Mouse (Mus musculus): ENCODE measurements at regions not wholly inside any gene's neighbourhood (a gene's known extent, or its start where the extent isn't known, plus 50 kb on each side); places are given as distances from the start of the nearest gene placed in this dataset.

DNA sequence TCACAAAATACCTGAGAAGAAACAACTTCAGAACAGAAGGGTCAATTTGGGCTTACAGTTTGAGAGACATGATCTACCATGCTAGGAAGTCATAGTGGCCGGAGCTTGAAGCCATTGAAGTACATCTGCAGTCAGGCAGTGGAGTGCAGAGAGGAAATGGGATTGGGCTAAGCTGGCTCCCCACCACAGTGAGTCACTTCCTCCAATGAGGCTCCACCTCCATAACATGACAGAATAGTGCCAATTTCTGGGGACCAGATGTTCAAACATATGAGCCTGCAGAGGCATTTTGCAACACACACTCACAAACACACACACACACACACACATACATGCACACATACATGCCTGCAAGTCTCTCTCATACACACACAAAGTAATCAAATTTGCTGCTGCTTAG, 93.7 kb upstream of the Ppp1r26 start:
- no peak overlapping the region for H3K27ac ChIP-seq
- no peaks in the 10 kb centered on the region for H3K27me3 ChIP-seq
- H3K36me3 ChIP-seq (ENCODE audit: poor library complexity, severe bottlenecking), result no peaks in the 10 kb centered on the region
- H3K9ac ChIP-seq, result no peak overlapping the region
- WGBS, result 84% methylated on average over 1 of the region's 1 CpGs
- no peak overlapping the region for H3K4me3 ChIP-seq
- no peak overlapping the region for H3K4me2 ChIP-seq
- H3K4me1 ChIP-seq, result no peaks in the 10 kb centered on the region
- no peaks in the 10 kb centered on the region for H3K9me3 ChIP-seq (replicated peaks)
- no peak for ATAC-seq

DNA sequence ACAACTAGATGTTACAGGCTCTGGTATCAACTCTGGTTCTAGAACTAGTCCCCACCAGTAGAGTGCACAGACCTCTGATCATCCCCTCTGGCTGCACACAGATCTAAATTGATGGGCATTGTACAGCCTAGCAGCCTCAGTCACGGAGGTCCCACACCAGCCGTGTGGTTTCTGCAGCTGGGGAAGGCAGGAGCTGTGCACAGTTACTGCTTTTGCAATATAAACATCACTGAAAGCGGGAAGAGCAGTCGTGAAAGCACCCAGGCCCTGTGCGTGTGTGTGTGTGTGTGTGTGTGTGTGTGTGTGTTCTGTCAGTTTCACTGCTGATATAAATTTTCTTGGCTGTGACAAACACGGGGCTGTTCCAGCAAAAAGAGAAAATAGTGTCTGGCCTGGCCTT, 84.4 kb upstream of the Ppp1r26 start:
- no peak overlapping the region for H3K9ac ChIP-seq
- no peaks in the 10 kb centered on the region for H3K36me3 ChIP-seq (ENCODE audit: poor library complexity, severe bottlenecking)
- H3K27me3 ChIP-seq, result no peaks in the 10 kb centered on the region
- H3K4me1 ChIP-seq, result no peaks in the 10 kb centered on the region
- H3K9me3 ChIP-seq (replicated peaks), result no peaks in the 10 kb centered on the region
- no peak overlapping the region for H3K4me3 ChIP-seq
- ATAC-seq, result no peak
- 82% methylated on average over 6 of the region's 6 CpGs for WGBS
- no peak overlapping the region for H3K4me2 ChIP-seq
- no peak overlapping the region for H3K27ac ChIP-seq

DNA sequence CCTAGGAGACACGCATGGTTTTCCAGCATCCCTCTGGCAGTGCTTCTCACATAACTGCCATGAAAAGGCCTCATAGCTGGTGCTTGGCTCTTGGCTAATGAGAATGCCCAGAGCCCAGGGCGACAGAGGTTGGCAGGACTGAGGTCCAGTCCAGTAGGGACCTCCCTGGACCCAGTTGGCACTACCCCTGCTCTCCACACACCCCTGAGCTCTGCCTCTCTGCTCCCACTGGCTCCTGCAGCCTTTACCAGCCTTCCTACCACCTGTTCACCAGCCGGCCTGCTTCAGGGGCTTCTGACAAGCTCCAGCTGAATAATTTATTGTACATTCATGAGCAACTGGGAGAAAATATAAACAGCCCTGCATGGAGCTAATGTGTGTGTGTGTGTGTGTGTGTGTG, 82.0 kb upstream of the Ppp1r26 start:
- Histone ChIP-seq H3K27me3 (no peaks in the 10 kb centered on the region), H3K9me3 (replicated peaks) (no peaks in the 10 kb centered on the region), H3K9ac (no peak overlapping the region), H3K4me1 (peaks cover 6% of the 10 kb centered on the region), H3K4me2 (no peak overlapping the region), H3K27ac (no peak overlapping the region), H3K36me3 (ENCODE audit: poor library complexity, severe bottlenecking) (no peaks in the 10 kb centered on the region), H3K4me3 (no peak overlapping the region)
- peak; percentile 27; the same call in 1 of the 2 replicates for ATAC-seq
- WGBS, result 72% methylated on average over 3 of the region's 3 CpGs

- H3K4me2 ChIP-seq, result no peak overlapping the region
- no peak for ATAC-seq
- H3K27me3 ChIP-seq, result no peaks in the 10 kb centered on the region
- peaks cover 18% of the 10 kb centered on the region for H3K4me1 ChIP-seq
- no peak overlapping the region for H3K9ac ChIP-seq
- no peak overlapping the region for H3K27ac ChIP-seq
- H3K9me3 ChIP-seq (replicated peaks), result no peaks in the 10 kb centered on the region
- H3K4me3 ChIP-seq, result no peak overlapping the region
- 75% methylated on average over 5 of the region's 5 CpGs for WGBS
- no peaks in the 10 kb centered on the region for H3K36me3 ChIP-seq (ENCODE audit: poor library complexity, severe bottlenecking)
These were observed 80.8 kb upstream of the Ppp1r26 start for GRCm38 (mm10) chr2:28365756-28366155.

- no peaks in the 10 kb centered on the region for H3K27me3 ChIP-seq
- no peaks in the 10 kb centered on the region for H3K36me3 ChIP-seq (ENCODE audit: poor library complexity, severe bottlenecking)
- peaks cover 22% of the 10 kb centered on the region for H3K4me1 ChIP-seq
- H3K9ac ChIP-seq, result no peak overlapping the region
- H3K4me2 ChIP-seq, result no peak overlapping the region
- WGBS, result 21% methylated on average over 3 of the region's 3 CpGs
- ATAC-seq, result no peak
- H3K4me3 ChIP-seq, result no peak overlapping the region
- no peaks in the 10 kb centered on the region for H3K9me3 ChIP-seq (replicated peaks)
- no peak overlapping the region for H3K27ac ChIP-seq
These were observed 71.8 kb upstream of the Ppp1r26 start for GRCm38 (mm10) chr2:28374838-28375237.

DNA sequence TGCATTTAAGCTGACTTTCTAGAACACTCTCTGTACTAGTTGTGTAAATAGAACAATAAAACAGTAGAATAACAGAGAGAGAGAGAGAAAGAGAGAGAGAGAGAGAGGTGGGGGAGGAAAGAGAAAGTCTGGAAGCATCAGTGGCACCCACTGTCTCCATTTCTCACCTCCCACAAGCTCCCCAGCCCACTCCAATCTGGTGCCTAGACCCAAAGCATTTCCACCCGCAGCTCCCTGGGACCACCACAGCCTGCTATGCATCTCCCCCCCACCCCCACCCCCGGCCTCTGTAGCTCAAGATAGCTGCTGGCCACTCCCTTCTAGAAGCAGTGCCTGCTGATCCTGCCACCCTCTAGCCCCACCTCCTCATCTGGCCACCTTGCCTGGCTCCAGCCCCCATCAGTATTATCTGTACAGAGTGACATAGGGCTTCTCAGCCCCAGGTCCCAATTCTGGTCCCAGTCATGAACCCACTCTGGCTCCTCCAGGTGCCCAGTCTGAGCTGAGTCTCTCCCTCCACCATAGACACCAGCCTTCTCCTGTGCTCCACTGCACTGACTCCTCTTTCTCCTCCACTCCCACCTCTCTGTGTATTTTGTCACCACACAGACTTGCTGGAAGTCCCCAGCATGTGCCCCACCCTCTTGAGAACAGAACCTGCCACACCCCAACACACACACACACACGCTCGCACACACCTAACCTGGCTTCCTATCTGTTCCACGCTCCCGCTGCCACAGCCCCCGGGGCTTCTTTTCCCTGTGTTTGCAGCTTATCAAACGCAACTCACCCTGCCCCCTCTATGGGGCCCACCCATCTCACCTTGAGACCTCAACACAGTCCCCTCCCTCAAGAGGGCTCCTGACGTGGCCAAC, 68.4 kb upstream of the Ppp1r26 start:
- WGBS, result 74% methylated on average over 9 of the region's 9 CpGs
- Histone ChIP-seq H3K9me3 (replicated peaks) (no peaks in the 10 kb centered on the region), H3K4me2 (no peak overlapping the region)

GRCm38 (mm10) chr2:28382051-28382802, 64.4 kb upstream of the Ppp1r26 start:
- no peak overlapping the region for H3K4me2 ChIP-seq
- no peaks in the 10 kb centered on the region for H3K9me3 ChIP-seq (replicated peaks)
- H3K4me1 ChIP-seq, result peaks cover 56% of the 10 kb centered on the region
- ATAC-seq, result no peak
- H3K27ac ChIP-seq, result 0 out of 2 replicates have a peak overlapping the region, but pooled peaks have one; percentile 14
- 0 out of 2 replicates have a peak, but pooled peaks cover 7% of the 10 kb centered on the region for H3K27me3 ChIP-seq
- 44% methylated on average over 12 of the region's 12 CpGs for WGBS
- H3K36me3 ChIP-seq (ENCODE audit: poor library complexity, severe bottlenecking), result no peaks in the 10 kb centered on the region
- H3K4me3 ChIP-seq, result no peak overlapping the region
- no peak overlapping the region for H3K9ac ChIP-seq

More for the DNA sequence above, 68.4 kb upstream of the Ppp1r26 start:
- ATAC-seq, result no peak
- no peak overlapping the region for H3K4me3 ChIP-seq
- peaks cover 31% of the 10 kb centered on the region for H3K4me1 ChIP-seq
- H3K36me3 ChIP-seq (ENCODE audit: poor library complexity, severe bottlenecking), result no peaks in the 10 kb centered on the region
- no peak overlapping the region for H3K9ac ChIP-seq
- H3K27me3 ChIP-seq, result 0 out of 2 replicates have a peak, but pooled peaks cover 7% of the 10 kb centered on the region
- H3K27ac ChIP-seq, result no peak overlapping the region

DNA sequence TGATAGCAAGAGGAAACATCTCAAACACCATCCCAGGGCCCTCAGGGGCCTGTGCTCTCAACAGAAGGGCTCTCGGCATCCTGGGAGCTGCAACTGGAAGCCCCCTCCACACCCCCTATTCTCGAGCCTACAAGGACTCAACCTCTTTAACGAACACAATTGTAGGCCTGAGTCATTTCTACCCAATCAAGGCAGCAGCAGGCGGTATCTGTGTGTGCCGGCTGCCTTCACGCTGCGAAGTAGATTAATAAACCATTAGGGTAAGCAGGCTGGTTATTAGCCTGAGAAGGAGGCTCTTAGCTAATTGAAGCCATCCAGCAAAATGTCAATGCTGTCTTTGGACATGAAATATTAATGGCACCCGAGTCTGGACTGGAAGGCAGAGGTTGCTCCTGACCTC, 61.7 kb upstream of the Ppp1r26 start:
- Histone ChIP-seq H3K9me3 (replicated peaks) (no peaks in the 10 kb centered on the region), H3K4me1 (peaks cover 74% of the 10 kb centered on the region), H3K9ac (no peak overlapping the region), H3K27ac (peak overlapping the region; percentile 83), H3K4me3 (no peak overlapping the region), H3K27me3 (0 out of 2 replicates have a peak, but pooled peaks cover 7% of the 10 kb centered on the region), H3K36me3 (ENCODE audit: poor library complexity, severe bottlenecking) (no peaks in the 10 kb centered on the region), H3K4me2 (no peak overlapping the region)
- peak; percentile 33; the same call in 1 of the 2 replicates for ATAC-seq
- WGBS, result 21% methylated on average over 8 of the region's 8 CpGs

DNA sequence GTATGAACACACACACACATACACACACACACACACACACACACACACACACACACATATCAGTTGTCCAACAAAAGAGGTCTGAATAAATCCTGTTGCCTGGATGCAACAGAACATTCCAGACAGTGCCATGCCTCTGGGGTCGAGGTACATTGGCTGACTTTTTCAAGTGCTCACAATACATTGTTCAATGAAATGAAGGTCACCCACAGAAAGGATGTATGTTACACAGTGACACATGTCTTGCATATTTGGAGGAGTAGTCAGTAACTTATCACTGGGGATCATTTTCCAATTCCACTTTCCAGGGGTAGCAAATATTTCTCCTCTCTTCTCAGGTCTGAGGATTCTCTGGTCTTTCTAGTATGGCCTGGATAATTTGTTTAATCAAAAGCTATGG, 59.8 kb upstream of the Ppp1r26 start:
- no peaks in the 10 kb centered on the region for H3K27me3 ChIP-seq
- WGBS, result 31% methylated on average over 1 of the region's 1 CpGs

GRCm38 (mm10) chr2:28387422-28387836, 59.2 kb upstream of the Ppp1r26 start:
- H3K27ac ChIP-seq, result peak overlapping the region; percentile 88
- H3K4me1 ChIP-seq, result peaks cover 50% of the 10 kb centered on the region
- no peak overlapping the region for H3K4me3 ChIP-seq
- H3K27me3 ChIP-seq, result no peaks in the 10 kb centered on the region
- no peaks in the 10 kb centered on the region for H3K36me3 ChIP-seq (ENCODE audit: poor library complexity, severe bottlenecking)
- H3K4me2 ChIP-seq, result no peak overlapping the region
- no peak overlapping the region for H3K9ac ChIP-seq
- 5% methylated on average over 6 of the region's 6 CpGs for WGBS
- H3K9me3 ChIP-seq (replicated peaks), result no peaks in the 10 kb centered on the region
- ATAC-seq, result peak; percentile 96

More for the DNA sequence above, 59.8 kb upstream of the Ppp1r26 start:
- no peak overlapping the region for H3K9ac ChIP-seq
- H3K4me3 ChIP-seq, result no peak overlapping the region
- peak overlapping the region; percentile 88 for H3K27ac ChIP-seq
- H3K4me1 ChIP-seq, result peaks cover 57% of the 10 kb centered on the region
- H3K4me2 ChIP-seq, result no peak overlapping the region
- H3K36me3 ChIP-seq (ENCODE audit: poor library complexity, severe bottlenecking), result no peaks in the 10 kb centered on the region
- ATAC-seq, result no peak
- no peaks in the 10 kb centered on the region for H3K9me3 ChIP-seq (replicated peaks)

DNA sequence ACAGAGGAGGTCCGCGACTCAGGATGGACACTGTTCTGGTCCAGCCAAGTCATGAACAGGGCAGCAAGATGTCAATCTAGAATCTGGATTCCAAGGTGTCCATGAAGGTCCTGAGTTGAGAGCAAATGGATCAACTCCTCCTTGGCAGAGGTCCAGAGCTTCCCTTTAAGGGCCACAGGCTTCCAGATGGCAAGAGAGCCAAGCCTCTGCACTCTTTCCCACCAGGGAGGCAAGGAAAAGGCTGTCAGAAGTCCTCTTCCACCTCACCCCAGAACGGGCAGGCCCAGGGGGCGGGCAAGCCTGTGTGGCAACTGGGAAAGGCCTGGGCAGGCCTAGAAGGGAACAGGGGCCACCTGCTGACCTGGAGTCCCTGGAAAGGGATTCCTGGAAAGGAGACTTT, 58.7 kb upstream of the Ppp1r26 start:
- H3K27ac ChIP-seq, result peak overlapping the region; percentile 88
- H3K9me3 ChIP-seq (replicated peaks), result no peaks in the 10 kb centered on the region
- no peaks in the 10 kb centered on the region for H3K27me3 ChIP-seq
- H3K4me3 ChIP-seq, result no peak overlapping the region
- ATAC-seq, result no peak
- H3K9ac ChIP-seq, result no peak overlapping the region
- H3K36me3 ChIP-seq (ENCODE audit: poor library complexity, severe bottlenecking), result no peaks in the 10 kb centered on the region
- H3K4me2 ChIP-seq, result no peak overlapping the region
- peaks cover 46% of the 10 kb centered on the region for H3K4me1 ChIP-seq
- WGBS, result 59% methylated on average over 4 of the region's 4 CpGs

- ATAC-seq, result no peak
- H3K36me3 ChIP-seq (ENCODE audit: poor library complexity, severe bottlenecking), result no peaks in the 10 kb centered on the region
- H3K27ac ChIP-seq, result no peak overlapping the region
- peaks cover 43% of the 10 kb centered on the region for H3K4me1 ChIP-seq
- no peak overlapping the region for H3K9ac ChIP-seq
- H3K4me2 ChIP-seq, result no peak overlapping the region
- 92% methylated on average over 5 of the region's 5 CpGs for WGBS
- H3K27me3 ChIP-seq, result no peaks in the 10 kb centered on the region
- no peaks in the 10 kb centered on the region for H3K9me3 ChIP-seq (replicated peaks)
- no peak overlapping the region for H3K4me3 ChIP-seq
These were observed 56.9 kb upstream of the Ppp1r26 start for GRCm38 (mm10) chr2:28389703-28390102.

Measured in forebrain, embryonic 13.5 days (tissue).